Mouse (Mus musculus) liver, postnatal 0 days (tissue): Measurements from ENCODE around the gene Mcm3.

Experiments
- CTCF ChIP-seq: sonication (generic); IDR thresholded peaks from 2 replicates; pipeline ENCODE4 v1.5.1; 2016; ENCODE audit warnings: antibody characterized with exemption, low read depth
- EP300 ChIP-seq: IDR thresholded peaks from 2 replicates; pipeline ENCODE4 v1.6.1; 2016; ENCODE audit warnings: antibody characterized with exemption, low read depth, mild to moderate bottlenecking

DNA sequence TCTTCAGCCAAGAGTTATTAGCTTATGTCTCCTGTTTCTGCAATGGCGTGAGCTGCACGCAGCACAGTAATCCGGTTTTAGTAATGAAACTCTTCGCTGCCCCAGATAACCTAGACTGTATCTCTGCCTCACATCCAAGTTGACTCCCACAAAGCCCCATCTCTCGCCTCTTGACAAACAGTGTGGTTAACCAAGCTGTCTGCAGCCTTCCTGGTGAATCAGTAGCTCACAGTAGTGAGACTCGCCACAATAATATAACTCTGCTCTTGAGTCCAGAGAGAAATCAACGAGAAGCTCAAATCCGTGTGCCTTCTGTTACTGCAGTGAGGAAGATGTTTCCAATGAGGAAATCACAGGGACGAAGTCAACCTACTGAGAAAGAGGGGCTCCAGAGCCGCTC is 65.7 kb downstream of the Mcm3 start:
- TF ChIP-seq CTCF (no peak), EP300 (no peak)
